Comparison of ENCODE assay signal across 7 mouse cellular contexts in genomic region chr2:32689420-32689819, GRCm38 (mm10). TPM values are rescaled to one million over a fixed set of nuclear protein-coding genes. Genes with fewer than 3 reads are reported as not detected.
DNase-seq lines count a peak whose midpoint lies in the region; ATAC-seq and TF ChIP-seq lines count a peak whose summit lies in the region.

No protein-coding gene starts in this region.

- no peak for TF ChIP-seq EP300 in heart, postnatal 0 days (IDR thresholded peaks at IDR 0.05; ENCODE audit: low read depth)

- H3K4me2 ChIP-seq in heart, postnatal 0 days (ENCODE audit: low read depth, low read length): no peak overlapping the region

- peak; percentile 25 for ATAC-seq in heart, postnatal 0 days (ENCODE audit: insufficient read depth, low read depth)
- peak; percentile 75 for ATAC-seq in megakaryocyte progenitor cell, adult 5-6 weeks (replicated peaks; ENCODE audit: poor library complexity)

- peaks cover 0 to 16% of the 10 kb centered on the region in 2 experiments; a peak in 2 of 4 replicates for H3K4me1 ChIP-seq in ES-E14 (ENCODE audit: control insufficient read depth in 2 of 2, insufficient read depth in 2 of 2, low read length in 2 of 2, poor library complexity in 1 of 2)
- peaks cover 9% of the 10 kb centered on the region; the same call in 1 of the 2 replicates for H3K4me1 ChIP-seq in heart, postnatal 0 days (ENCODE audit: control insufficient read depth, insufficient read depth)

- in situ Hi-C loops in ES-E14 (cut with MboI; ENCODE audit: low sequenced_read_pairs in 2 of 2, unreplicated experiment in 2 of 2): no loop called here

- WGBS in heart, postnatal 0 days: 21% methylated on average over 5 of the region's 5 CpGs

- no peaks in the 10 kb centered on the region for H3K27me3 ChIP-seq in heart, postnatal 0 days (ENCODE audit: control insufficient read depth, insufficient read depth, low read length)

- H3K27ac ChIP-seq in ES-E14 (ENCODE audit: insufficient read depth, low read depth, low read length, poor library complexity, severe bottlenecking): no peak overlapping the region
- H3K27ac ChIP-seq in heart, postnatal 0 days (ENCODE audit: low read depth): no peak overlapping the region

- H3K9ac ChIP-seq in ES-E14 (ENCODE audit: insufficient read depth, low read depth, low read length, poor library complexity, severe bottlenecking): no peak overlapping the region
- no peak overlapping the region for H3K9ac ChIP-seq in heart, postnatal 0 days (replicated peaks; ENCODE audit: low read depth, low read length)

- no peak overlapping the region for H3K4me3 ChIP-seq in ES-E14 (ENCODE audit: insufficient read depth in 1 of 2, low read depth in 1 of 2, low read length in 2 of 2, poor library complexity in 1 of 2, severe bottlenecking in 1 of 2)
- no peak overlapping the region for H3K4me3 ChIP-seq in heart, postnatal 0 days (ENCODE audit: low read depth, low read length)

- H3K9me3 ChIP-seq in ES-E14 (ENCODE audit: control insufficient read depth, insufficient read depth, low read depth, low read length): no peaks in the 10 kb centered on the region
- H3K9me3 ChIP-seq in heart, postnatal 0 days (replicated peaks; ENCODE audit: control insufficient read depth, low read length): no peaks in the 10 kb centered on the region

- TF ChIP-seq CTCF in heart, postnatal 0 days (IDR thresholded peaks at IDR 0.05; ENCODE audit: low read depth): peak; percentile 100

- peaks cover 48% of the 10 kb centered on the region for H3K36me3 ChIP-seq in ES-E14 (ENCODE audit: control insufficient read depth, insufficient read depth, low read length, poor library complexity, severe bottlenecking)
- peaks cover 24% of the 10 kb centered on the region for H3K36me3 ChIP-seq in heart, postnatal 0 days (replicated peaks; ENCODE audit: control insufficient read depth, insufficient read depth, low read length)

- DNase-seq in ES-E14 (ENCODE audit: low read depth, low spot score): peak; percentile 91
- DNase-seq in adrenal gland, postnatal 10 days: peak; percentile 94
- peak; percentile 81 for DNase-seq in embryo, embryonic 11.5 days (ENCODE audit: low read depth, low spot score)
- peak; percentile 88 for DNase-seq in heart, postnatal 0 days (ENCODE audit: low spot score)
- DNase-seq in layer of hippocampus, postnatal 10 days (ENCODE audit: low spot score in 2 of 2): peak; percentile 92 to 94
- DNase-seq in spleen, adult 18-20 months: peak; percentile 76 to 89

TF ChIP-seq in ES-E14, 5 proteins besides CTCF, POLR2A, EP300 and RAD21:
- TF ChIP-seq CHD2 (IDR thresholded peaks at IDR 0.05; ENCODE audit: low read depth, low read length) (no peak), HCFC1 (IDR thresholded peaks at IDR 0.05; ENCODE audit: borderline replicate concordance, insufficient read depth, low read length) (peak; percentile 66; the same call in 1 of the 2 replicates), ZNF384 (IDR thresholded peaks at IDR 0.05; ENCODE audit: low read depth, low read length) (0 out of 2 replicates have a peak, but pooled peaks have one; percentile 32), ZC3H11A (IDR thresholded peaks at IDR 0.05; ENCODE audit: borderline replicate concordance, low read depth, low read length) (peak; percentile 85)
TF ChIP-seq in ES-E14: peak in this region for 3.

RNA-seq across cellular contexts. Expression of gene Fpgs, which starts 14.5 kb away (rescaled TPM):
- 61.2 and 84.6 TPM in 2 replicates for total RNA-seq in ES-E14 (2012; rRNA removed)
- total RNA-seq in adrenal gland, postnatal 10 days (2021): 10 to 100 TPM; 27.1 to 37.6 TPM
- 13.6 and 14.5 TPM in 2 replicates for total RNA-seq in heart, postnatal 0 days (2014; rRNA removed; ENCODE audit: low replicate concordance)
- 8.5 and 10.9 TPM in 2 replicates for polyA plus RNA-seq in heart, postnatal 0 days (2015; fragmentation: Nextera tagmentation; extraction: Ambion mirVana)
- total RNA-seq in layer of hippocampus, postnatal 10 days (2021): 10 to 100 TPM; 17.1 to 17.2 TPM
- total RNA-seq in megakaryocyte progenitor cell, adult 5-6 weeks (2015): 18.0 and 19.1 TPM in 2 replicates
- 20.7 and 27.4 TPM in 2 replicates for total RNA-seq in megakaryocyte progenitor cell, adult 5-6 weeks (2017)

RNA-seq across cellular contexts. Expression of gene Cdk9, which starts 23.5 kb away (rescaled TPM):
- 68.0 and 72.4 TPM in 2 replicates for total RNA-seq in ES-E14 (2012; rRNA removed)
- total RNA-seq in adrenal gland, postnatal 10 days (2021): 10 to 100 TPM; 65.5 to 70.9 TPM
- 42.4 and 58.4 TPM in 2 replicates for total RNA-seq in heart, postnatal 0 days (2014; rRNA removed; ENCODE audit: low replicate concordance)
- polyA plus RNA-seq in heart, postnatal 0 days (2015; fragmentation: Nextera tagmentation; extraction: Ambion mirVana): 33.1 and 35.5 TPM in 2 replicates
- total RNA-seq in layer of hippocampus, postnatal 10 days (2021): 10 to 100 TPM; 86.8 to 92.1 TPM
- 63.4 and 79.2 TPM in 2 replicates for total RNA-seq in megakaryocyte progenitor cell, adult 5-6 weeks (2015)
- 39.3 and 42.5 TPM in 2 replicates for total RNA-seq in megakaryocyte progenitor cell, adult 5-6 weeks (2017)

RNA-seq across cellular contexts. Expression of gene Sh2d3c, which starts 31.4 kb away (rescaled TPM):
- 1.7 and 1.8 TPM in 2 replicates for total RNA-seq in ES-E14 (2012; rRNA removed)
- total RNA-seq in adrenal gland, postnatal 10 days (2021): 10 to 100 TPM; 28.9 to 35.4 TPM
- total RNA-seq in heart, postnatal 0 days (2014; rRNA removed; ENCODE audit: low replicate concordance): 17.0 and 26.2 TPM in 2 replicates
- polyA plus RNA-seq in heart, postnatal 0 days (2015; fragmentation: Nextera tagmentation; extraction: Ambion mirVana): 22.9 and 24.2 TPM in 2 replicates
- total RNA-seq in layer of hippocampus, postnatal 10 days (2021): 10 to 100 TPM; 34.7 to 40.3 TPM
- total RNA-seq in megakaryocyte progenitor cell, adult 5-6 weeks (2015): 18.2 and 19.9 TPM in 2 replicates
- total RNA-seq in megakaryocyte progenitor cell, adult 5-6 weeks (2017): 10.3 and 10.7 TPM in 2 replicates

RNA-seq across cellular contexts. Expression of gene Eng, which starts 43.0 kb away (rescaled TPM):
- 18.3 and 36.8 TPM in 2 replicates for total RNA-seq in ES-E14 (2012; rRNA removed)
- total RNA-seq in adrenal gland, postnatal 10 days (2021): 10 to 100 TPM; 97.9 to 99.9 TPM
- 123 and 148 TPM in 2 replicates for total RNA-seq in heart, postnatal 0 days (2014; rRNA removed; ENCODE audit: low replicate concordance)
- 133 and 137 TPM in 2 replicates for polyA plus RNA-seq in heart, postnatal 0 days (2015; fragmentation: Nextera tagmentation; extraction: Ambion mirVana)
- 10 to 100 TPM; 25.9 to 28.2 TPM for total RNA-seq in layer of hippocampus, postnatal 10 days (2021)
- total RNA-seq in megakaryocyte progenitor cell, adult 5-6 weeks (2015): 14.7 and 15.5 TPM in 2 replicates
- total RNA-seq in megakaryocyte progenitor cell, adult 5-6 weeks (2017): 6.9 and 8.5 TPM in 2 replicates

RNA-seq across cellular contexts. Expression of gene 6330409D20Rik, which starts 51.4 kb away (rescaled TPM):
- not detected in 2 replicates for total RNA-seq in ES-E14 (2012; rRNA removed)
- under 1 TPM in 1 of 2 experiments, not detected in 1; 0.30 TPM for total RNA-seq in adrenal gland, postnatal 10 days (2021)
- total RNA-seq in heart, postnatal 0 days (2014; rRNA removed; ENCODE audit: low replicate concordance): not detected in 2 replicates
- polyA plus RNA-seq in heart, postnatal 0 days (2015; fragmentation: Nextera tagmentation; extraction: Ambion mirVana): 0.15 TPM in 1 of 2 replicates, not detected in the other
- 1 to 10 TPM; 2.1 to 3.2 TPM for total RNA-seq in layer of hippocampus, postnatal 10 days (2021)
- total RNA-seq in megakaryocyte progenitor cell, adult 5-6 weeks (2015): not detected in 2 replicates
- not detected in 2 replicates for total RNA-seq in megakaryocyte progenitor cell, adult 5-6 weeks (2017)
